Mouse (Mus musculus) regulatory T cell (primary cell): ENCODE measurements around the gene Pax5.

Experiments
- in situ Hi-C: fragments of 300-600 bp; cut with MboI, MseI; formaldehyde crosslinking; loops from one replicate; pipeline ENCODE4 v1.15.1; 2025; ENCODE audit warnings: high pct_unique_total_duplicates

Gene Pax5

GRCm38 (mm10) chr4:44545669-44546068 lies 164.6 kb downstream of the Pax5 start:
- in situ Hi-C loops: no loop called here

DNA sequence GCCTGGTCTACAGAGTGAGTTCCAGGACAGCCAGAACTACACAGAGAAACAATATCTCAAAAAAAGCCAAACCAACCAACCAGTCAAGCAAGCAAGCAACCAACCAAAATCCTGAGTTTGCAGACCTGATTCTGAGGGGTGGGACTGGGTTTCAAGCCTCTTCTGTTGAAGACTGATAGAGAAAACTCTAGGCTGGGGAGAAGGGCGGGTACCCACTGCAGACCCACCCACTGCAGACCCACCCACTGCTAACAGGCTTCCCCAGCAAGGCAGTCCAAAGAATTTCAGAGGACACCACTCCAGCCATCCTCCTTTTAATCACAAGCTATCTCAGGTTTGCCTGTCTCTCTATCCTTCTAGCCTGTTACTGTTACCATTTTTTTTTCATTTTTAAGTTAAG lies 165.8 kb downstream of the Pax5 start:
- in situ Hi-C loops: no loop called here

DNA sequence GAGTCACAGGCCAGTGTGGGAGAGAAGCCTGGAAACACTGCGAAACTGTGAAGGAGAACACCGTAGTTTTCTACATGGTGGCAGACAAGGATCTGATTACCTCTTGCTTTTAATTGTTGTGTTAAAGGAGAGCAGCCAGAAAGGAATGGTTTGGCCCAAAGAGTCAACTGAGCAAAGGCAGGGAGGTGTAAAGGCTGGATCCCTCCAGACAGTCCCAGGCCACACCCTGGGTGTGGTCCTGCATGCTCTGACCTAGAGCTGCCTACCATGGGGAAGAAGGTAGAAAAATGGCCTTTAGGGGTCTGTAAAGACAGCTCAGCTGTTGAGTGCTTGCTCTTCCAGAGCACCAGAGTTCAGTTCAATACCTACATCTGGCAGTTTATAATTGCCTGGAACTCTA lies 166.4 kb downstream of the Pax5 start:
- in situ Hi-C loops: no loop called here

GRCm38 (mm10) chr4:44542101-44542500 lies 168.2 kb downstream of the Pax5 start:
- in situ Hi-C loops: no loop called here

- in situ Hi-C loops: no loop called here
Observed at GRCm38 (mm10) chr4:44538488-44538887, 171.8 kb downstream of the Pax5 start.

- in situ Hi-C loops: no loop called here
Observed at GRCm38 (mm10) chr4:44536794-44537193, 173.5 kb downstream of the Pax5 start.

DNA sequence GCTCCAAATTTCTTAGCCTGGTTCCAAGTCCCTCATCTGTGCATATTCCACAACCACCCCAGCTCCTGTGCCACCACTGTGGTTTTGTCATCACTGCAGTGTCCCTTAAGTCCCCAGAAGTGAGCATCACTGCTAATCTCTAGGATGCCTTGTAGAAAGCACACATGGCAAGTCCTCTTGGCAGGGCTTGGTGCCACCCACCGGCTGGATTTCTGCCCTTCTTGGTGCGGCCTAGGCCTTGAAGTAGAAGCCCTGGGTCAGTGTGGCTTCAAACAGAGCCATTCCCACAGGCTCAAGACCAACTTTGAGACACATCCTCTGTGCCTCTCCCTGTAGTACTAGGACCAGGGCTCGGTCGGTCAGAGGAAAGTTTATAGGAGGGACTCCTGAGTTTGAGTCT lies 174.6 kb downstream of the Pax5 start:
- in situ Hi-C loops: no loop called here

GRCm38 (mm10) chr4:44533286-44533685 lies 177.0 kb downstream of the Pax5 start:
- in situ Hi-C loops: no loop called here

- in situ Hi-C loops: no loop called here
Observed at GRCm38 (mm10) chr4:44532731-44533130, 177.6 kb downstream of the Pax5 start.

DNA sequence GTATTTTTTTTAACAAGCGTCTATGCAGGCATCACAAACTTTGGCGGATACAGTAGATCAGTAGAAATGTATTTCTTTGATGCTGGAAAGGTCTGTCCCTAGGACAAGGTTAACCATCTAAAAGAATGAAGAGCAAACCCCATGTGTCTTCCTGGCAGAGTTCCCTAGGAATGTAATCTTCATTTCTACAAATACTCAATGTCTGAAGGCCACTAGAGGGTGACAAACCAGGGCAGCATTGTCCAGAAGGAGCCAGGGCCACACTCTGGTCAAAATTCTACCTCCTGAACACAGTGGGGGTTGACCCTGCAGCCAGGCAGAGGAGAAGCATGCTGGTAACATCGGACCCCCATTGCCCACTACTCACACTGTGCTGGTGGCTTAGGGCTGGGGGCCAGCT lies 185.0 kb downstream of the Pax5 start:
- in situ Hi-C loops: no loop called here

DNA sequence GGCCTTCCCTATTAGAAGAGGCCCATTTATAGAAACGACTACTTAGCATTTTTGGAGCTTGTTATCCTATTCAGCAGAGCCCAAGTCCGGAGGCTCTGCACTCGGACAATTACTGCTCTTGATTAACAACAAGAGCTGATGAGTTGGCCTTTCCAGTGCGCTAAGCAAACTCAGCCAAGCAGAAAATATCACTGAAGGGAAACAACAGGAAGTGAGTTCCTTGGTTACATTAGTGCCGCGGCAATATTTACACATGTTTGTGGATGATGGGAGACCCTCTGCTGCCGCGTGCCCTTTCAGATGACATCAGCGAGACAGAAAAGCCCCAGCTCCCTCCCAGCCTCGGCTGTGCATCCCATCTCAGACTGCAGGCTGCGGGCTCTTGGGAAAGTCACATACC lies 191.4 kb downstream of the Pax5 start:
- in situ Hi-C loops: loop anchor here (5.0 kb wide), 1 partner anchor 67 kb away; no protein-coding TSS in a partner anchor

GRCm38 (mm10) chr4:44513981-44514380 lies 196.3 kb downstream of the Pax5 start:
- in situ Hi-C loops: no loop called here

- in situ Hi-C loops: no loop called here
Observed at GRCm38 (mm10) chr4:44511682-44512081, 198.6 kb downstream of the Pax5 start.

- in situ Hi-C loops: no loop called here
Observed at GRCm38 (mm10) chr4:44508386-44509226, 201.7 kb downstream of the Pax5 start.

DNA sequence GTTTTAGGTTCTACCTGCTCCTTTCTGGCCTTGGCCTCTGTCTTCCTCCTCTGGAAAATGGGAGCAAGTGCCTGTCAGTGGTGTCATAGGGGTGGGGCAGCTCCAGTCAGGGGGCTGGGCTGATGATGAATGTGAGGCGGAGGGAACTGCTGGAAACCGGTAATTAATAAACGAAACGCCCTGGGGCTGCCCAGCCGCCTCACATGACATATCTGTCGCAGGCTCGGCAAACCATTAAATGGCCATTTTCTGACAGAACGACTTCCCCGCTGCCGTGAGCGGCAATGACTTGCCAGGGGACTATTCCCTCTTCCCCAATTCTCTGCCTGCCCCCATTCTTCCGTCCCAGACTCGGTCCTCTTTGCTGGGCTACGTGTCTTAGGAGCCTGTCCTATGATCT lies 202.4 kb downstream of the Pax5 start:
- in situ Hi-C loops: no loop called here

DNA sequence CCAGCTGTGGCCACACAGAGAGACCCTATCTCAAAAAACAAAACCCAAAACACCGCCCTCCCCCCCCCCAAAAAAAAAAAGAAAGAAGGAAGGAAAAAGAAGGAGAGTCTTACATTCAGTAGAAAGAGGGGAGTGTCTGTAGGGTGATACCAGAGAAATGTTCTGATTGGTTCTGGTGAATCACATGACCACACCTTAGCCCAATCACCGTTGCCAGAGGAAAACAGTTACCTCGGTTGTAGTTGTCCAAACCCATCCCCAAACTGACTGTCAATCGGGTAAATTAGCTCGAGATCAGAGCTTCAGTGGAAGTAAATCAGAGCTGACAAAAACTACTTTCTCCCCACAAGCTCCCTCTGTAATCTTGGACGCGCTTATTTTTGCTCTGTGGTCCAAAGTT lies 205.3 kb downstream of the Pax5 start:
- in situ Hi-C loops: no loop called here

DNA sequence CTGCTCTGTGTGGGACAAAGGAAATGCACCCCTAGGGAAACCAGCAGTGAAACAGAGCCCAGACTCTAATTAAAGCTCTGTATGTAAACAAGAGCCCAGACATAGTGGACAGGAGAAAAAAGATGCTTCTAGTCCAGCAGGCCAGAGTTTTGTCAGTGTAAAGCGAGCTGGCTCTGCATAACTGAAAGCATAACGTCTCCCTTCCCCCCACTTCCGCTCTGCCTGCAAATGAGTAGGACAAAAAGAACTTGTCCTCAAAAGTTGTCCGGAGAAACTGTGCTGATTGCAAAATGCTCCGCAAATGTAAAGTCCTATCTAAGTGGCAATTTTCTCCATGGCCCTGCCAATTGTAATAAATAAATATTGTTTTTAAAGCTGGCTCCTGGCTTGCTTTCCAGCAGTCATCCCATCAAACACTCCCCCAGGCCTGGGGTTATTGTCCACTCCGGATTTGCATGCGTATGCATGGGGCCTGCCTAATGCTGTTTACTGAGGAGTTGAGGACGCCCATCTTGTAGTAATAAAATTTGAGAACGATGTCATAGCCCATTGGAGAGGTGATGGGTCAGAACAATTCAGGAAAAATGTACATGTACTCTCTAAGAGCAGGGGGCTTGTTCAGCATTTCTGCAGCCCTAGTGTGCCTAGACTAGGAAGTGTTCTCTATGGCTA lies 208.0 kb downstream of the Pax5 start:
- in situ Hi-C loops: no loop called here

DNA sequence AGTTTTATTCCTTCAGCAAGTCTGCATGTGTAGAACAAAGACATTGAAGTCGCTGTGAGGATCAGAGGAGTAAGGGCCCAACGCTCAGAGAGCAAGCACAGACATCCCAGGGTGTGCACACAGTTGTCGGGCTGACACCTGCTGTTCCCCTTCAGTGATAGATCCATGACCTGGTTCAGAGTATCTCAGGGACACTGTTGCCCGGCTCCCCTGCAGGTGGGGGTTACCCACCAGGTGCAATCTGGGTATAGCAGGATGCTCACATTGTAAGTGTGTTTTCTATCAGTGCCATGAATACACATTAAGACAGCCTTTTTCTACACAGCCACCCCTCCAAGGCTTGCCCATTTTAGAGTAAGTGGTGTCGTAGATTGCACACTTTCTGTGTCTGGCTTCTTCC lies 212.1 kb downstream of the Pax5 start:
- in situ Hi-C loops: no loop called here

DNA sequence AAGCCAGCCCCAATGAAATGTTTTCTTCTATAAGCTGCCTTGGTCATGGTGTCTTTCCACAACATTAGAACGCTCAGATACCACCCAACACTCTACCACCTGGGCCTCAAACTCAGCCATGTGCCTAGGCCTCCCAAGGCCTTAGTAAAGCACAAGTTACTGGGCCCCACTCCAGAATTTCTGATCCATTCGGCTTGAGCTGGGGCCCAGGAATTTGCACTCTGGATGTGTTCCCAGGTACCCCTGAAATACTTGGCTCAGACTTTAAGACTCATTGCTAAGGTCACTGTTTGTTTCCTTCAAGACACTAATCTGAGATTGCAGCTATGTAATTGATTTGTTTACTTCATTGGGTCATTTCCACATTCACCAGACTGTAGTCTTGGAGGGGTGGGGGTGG lies 214.5 kb downstream of the Pax5 start:
- in situ Hi-C loops: no loop called here

GRCm38 (mm10) chr4:44493756-44494155 lies 216.5 kb downstream of the Pax5 start:
- in situ Hi-C loops: no loop called here

DNA sequence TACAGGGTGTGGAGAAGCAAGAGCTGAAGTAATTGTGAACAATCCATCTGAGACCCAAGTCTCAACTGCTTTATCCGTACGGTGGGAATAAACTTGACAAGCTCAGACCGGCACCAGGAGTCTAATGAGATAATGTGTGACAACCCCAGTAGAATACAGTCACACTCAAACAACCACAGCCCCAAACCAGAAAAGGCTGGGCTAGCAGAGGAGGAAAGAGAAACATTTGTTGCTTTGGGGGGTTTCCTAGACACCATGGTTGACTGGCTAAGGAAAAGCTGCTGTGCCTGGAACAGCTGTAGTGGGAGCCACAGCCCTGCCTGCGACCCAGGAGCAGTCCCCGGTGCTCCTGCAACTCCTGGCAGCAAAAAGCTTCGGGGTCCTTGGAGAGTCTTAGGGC lies 219.4 kb downstream of the Pax5 start:
- in situ Hi-C loops: no loop called here

DNA sequence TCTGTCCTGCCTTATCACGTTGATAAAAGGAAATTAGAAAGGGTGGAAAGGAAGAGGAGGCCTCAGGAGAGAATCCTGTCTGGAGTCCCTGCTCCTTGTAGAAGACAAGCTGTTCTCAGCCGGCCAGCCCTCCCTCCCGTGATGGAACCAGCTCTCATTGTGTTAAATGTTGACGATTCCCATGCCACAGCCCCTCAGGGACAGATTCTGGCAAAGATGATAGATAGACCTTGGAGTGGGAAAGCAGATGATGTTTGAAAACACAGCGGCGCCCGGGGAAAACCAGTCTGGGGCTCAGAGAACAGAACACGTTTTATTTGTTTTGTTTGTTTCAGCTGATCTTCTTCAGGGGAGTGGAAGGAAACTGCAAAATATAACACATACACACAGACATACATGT lies 221.6 kb downstream of the Pax5 start:
- in situ Hi-C loops: no loop called here

DNA sequence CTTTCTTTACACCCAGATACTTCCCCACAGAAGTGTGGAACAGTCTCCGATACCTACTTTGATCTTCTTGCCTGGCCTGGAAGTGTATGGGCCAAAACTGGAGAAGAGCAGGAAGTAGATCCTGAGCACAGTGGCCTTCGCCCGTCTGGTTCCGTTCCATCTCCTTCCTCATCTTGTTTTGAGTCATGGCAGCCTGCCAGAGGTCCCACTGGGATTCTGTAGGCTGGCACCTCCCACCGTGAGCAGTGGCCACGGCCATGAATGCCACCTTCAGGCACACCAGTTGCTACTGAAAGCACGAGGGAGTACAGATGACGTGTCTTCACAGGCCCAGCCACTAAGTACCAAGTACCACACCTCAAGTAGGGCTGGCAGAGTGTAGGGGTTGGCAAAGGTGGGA lies 222.1 kb downstream of the Pax5 start:
- in situ Hi-C loops: no loop called here
